8 mouse cellular contexts compared by ENCODE assay signal in genomic region chr7:19443344-19443743, GRCm38 (mm10). TPM values are rescaled to one million over a fixed set of nuclear protein-coding genes. Genes with fewer than 3 reads are reported as not detected.
DNase-seq lines count a peak whose midpoint lies in the region; ATAC-seq and TF ChIP-seq lines count a peak whose summit lies in the region.

No protein-coding gene starts in this region.

- TF ChIP-seq EP300 in lung, postnatal 0 days (IDR thresholded peaks at IDR 0.05): no peak

- no peaks in the 10 kb centered on the region for H3K9me3 ChIP-seq in forebrain, embryonic 13.5 days (replicated peaks)
- no peaks in the 10 kb centered on the region for H3K9me3 ChIP-seq in hindbrain, embryonic 11.5 days (ENCODE audit: control insufficient read depth, low read length)
- no peaks in the 10 kb centered on the region for H3K9me3 ChIP-seq in lung, postnatal 0 days (ENCODE audit: low read length)

- peak; percentile 63 for DNase-seq in ES-CJ7 (ENCODE audit: low read depth, low spot score)
- DNase-seq in c-Kit-positive CD71-positive TER-119-negative erythroid progenitor cells, embryonic 14.5 days (ENCODE audit: low read depth): peak; percentile 66
- DNase-seq in hindbrain, embryonic 11.5 days (ENCODE audit: low spot score): peak; percentile 90
- DNase-seq in layer of hippocampus, adult 2 months (ENCODE audit: low spot score in 2 of 2): peak; percentile 67 to 90
- peak; percentile 82 for DNase-seq in lung, postnatal 0 days (ENCODE audit: low spot score)
- peak; percentile 82 for DNase-seq in ovary, postnatal 10 days (ENCODE audit: low spot score)
- peak; percentile 73 for DNase-seq in thymus, postnatal 14 days

- no peak overlapping the region for H3K4me2 ChIP-seq in forebrain, embryonic 13.5 days
- H3K4me2 ChIP-seq in hindbrain, embryonic 11.5 days (replicated peaks; ENCODE audit: low read depth, low read length): no peak overlapping the region
- H3K4me2 ChIP-seq in lung, postnatal 0 days (replicated peaks; ENCODE audit: low read depth, low read length): no peak overlapping the region

- no peak overlapping the region for H3K9ac ChIP-seq in forebrain, embryonic 13.5 days
- no peak overlapping the region for H3K9ac ChIP-seq in hindbrain, embryonic 11.5 days (ENCODE audit: low read depth, low read length)
- H3K9ac ChIP-seq in lung, postnatal 0 days (replicated peaks; ENCODE audit: low read depth): no peak overlapping the region

- peak; percentile 96 for TF ChIP-seq CTCF in layer of hippocampus, adult 2 months (conservative IDR thresholded peaks at IDR 0.05)
- peak; percentile 95 for TF ChIP-seq CTCF in lung, postnatal 0 days (IDR thresholded peaks at IDR 0.05)

- no peak overlapping the region for H3K27ac ChIP-seq in forebrain, embryonic 13.5 days
- H3K27ac ChIP-seq in hindbrain, embryonic 11.5 days (ENCODE audit: low read depth, low read length): no peak overlapping the region
- H3K27ac ChIP-seq in layer of hippocampus, adult 2 months: no peak overlapping the region
- no peak overlapping the region for H3K27ac ChIP-seq in lung, postnatal 0 days (ENCODE audit: low read length)

- no peaks in the 10 kb centered on the region for H3K27me3 ChIP-seq in forebrain, embryonic 13.5 days
- no peaks in the 10 kb centered on the region for H3K27me3 ChIP-seq in hindbrain, embryonic 11.5 days (ENCODE audit: control insufficient read depth, insufficient read depth, low read length)
- H3K27me3 ChIP-seq in lung, postnatal 0 days (replicated peaks; ENCODE audit: insufficient read depth, low read length): no peaks in the 10 kb centered on the region

- 36% methylated on average over 3 of the region's 3 CpGs for WGBS in forebrain, embryonic 13.5 days
- 44% methylated on average over 3 of the region's 3 CpGs for WGBS in hindbrain, embryonic 11.5 days
- 38% methylated on average over 3 of the region's 3 CpGs for WGBS in lung, postnatal 0 days

- peaks cover 78% of the 10 kb centered on the region for H3K36me3 ChIP-seq in forebrain, embryonic 13.5 days (ENCODE audit: poor library complexity, severe bottlenecking)
- H3K36me3 ChIP-seq in hindbrain, embryonic 11.5 days (ENCODE audit: control insufficient read depth, insufficient read depth, low read length): peaks cover 12% of the 10 kb centered on the region
- peaks cover 6% of the 10 kb centered on the region for H3K36me3 ChIP-seq in lung, postnatal 0 days (ENCODE audit: insufficient read depth, low read length)

- H3K4me1 ChIP-seq in forebrain, embryonic 13.5 days: no peaks in the 10 kb centered on the region
- no peaks in the 10 kb centered on the region for H3K4me1 ChIP-seq in hindbrain, embryonic 11.5 days (replicated peaks; ENCODE audit: control insufficient read depth, insufficient read depth, low read length)
- no peaks in the 10 kb centered on the region for H3K4me1 ChIP-seq in lung, postnatal 0 days (ENCODE audit: insufficient read depth, low read depth, low read length)

- peak; percentile 49 for ATAC-seq in forebrain, embryonic 13.5 days
- ATAC-seq in hindbrain, embryonic 11.5 days (ENCODE audit: low FRiP score): peak; percentile 43; the same call in 1 of the 2 replicates
- ATAC-seq in lung, postnatal 0 days: peak; percentile 18

- no peak overlapping the region for H3K4me3 ChIP-seq in forebrain, embryonic 13.5 days
- no peak overlapping the region for H3K4me3 ChIP-seq in hindbrain, embryonic 11.5 days (ENCODE audit: low read depth, low read length)
- H3K4me3 ChIP-seq in layer of hippocampus, adult 2 months: no peak overlapping the region
- H3K4me3 ChIP-seq in lung, postnatal 0 days (ENCODE audit: low read depth, low read length): no peak overlapping the region

RNA-seq across cellular contexts. Expression of gene Mark4, which starts 15.3 kb away (rescaled TPM):
- 11.7 and 12.2 TPM in 2 replicates for polyA plus RNA-seq in forebrain, embryonic 13.5 days (2015; fragmentation: Nextera tagmentation; extraction: Ambion mirVana)
- polyA plus RNA-seq in hindbrain, embryonic 11.5 days (2014; fragmentation: Nextera tagmentation; extraction: Ambion mirVana): 11.5 and 13.3 TPM in 2 replicates
- total RNA-seq in layer of hippocampus, adult 2 months (2021): 10 to 100 TPM; 92.9 to 99.6 TPM
- 7.4 and 7.9 TPM in 2 replicates for polyA plus RNA-seq in lung, postnatal 0 days (2015; fragmentation: Nextera tagmentation; extraction: Ambion mirVana)

RNA-seq across cellular contexts. Expression of gene Exoc3l2, which starts 19.8 kb away (rescaled TPM):
- 0.13 and 0.29 TPM in 2 replicates for polyA plus RNA-seq in forebrain, embryonic 13.5 days (2015; fragmentation: Nextera tagmentation; extraction: Ambion mirVana)
- polyA plus RNA-seq in hindbrain, embryonic 11.5 days (2014; fragmentation: Nextera tagmentation; extraction: Ambion mirVana): 0.66 and 0.76 TPM in 2 replicates
- under 1 TPM; 0.10 to 0.38 TPM for total RNA-seq in layer of hippocampus, adult 2 months (2021)
- 1.1 and 1.4 TPM in 2 replicates for polyA plus RNA-seq in lung, postnatal 0 days (2015; fragmentation: Nextera tagmentation; extraction: Ambion mirVana)

RNA-seq across cellular contexts. Expression of gene Ckm, which starts 38.8 kb away (rescaled TPM):
- not detected in 2 replicates for polyA plus RNA-seq in forebrain, embryonic 13.5 days (2015; fragmentation: Nextera tagmentation; extraction: Ambion mirVana)
- 0.13 TPM in 1 of 2 replicates, not detected in the other for polyA plus RNA-seq in hindbrain, embryonic 11.5 days (2014; fragmentation: Nextera tagmentation; extraction: Ambion mirVana)
- total RNA-seq in layer of hippocampus, adult 2 months (2021): not detected
- 34.0 and 42.4 TPM in 2 replicates for polyA plus RNA-seq in lung, postnatal 0 days (2015; fragmentation: Nextera tagmentation; extraction: Ambion mirVana)

RNA-seq across cellular contexts. Expression of gene Klc3, which starts 39.4 kb away (rescaled TPM):
- polyA plus RNA-seq in forebrain, embryonic 13.5 days (2015; fragmentation: Nextera tagmentation; extraction: Ambion mirVana): 1.5 and 2.6 TPM in 2 replicates
- polyA plus RNA-seq in hindbrain, embryonic 11.5 days (2014; fragmentation: Nextera tagmentation; extraction: Ambion mirVana): 2.3 TPM in 2 replicates
- 1 to 10 TPM; 3.2 to 3.5 TPM for total RNA-seq in layer of hippocampus, adult 2 months (2021)
- polyA plus RNA-seq in lung, postnatal 0 days (2015; fragmentation: Nextera tagmentation; extraction: Ambion mirVana): 28.1 and 31.4 TPM in 2 replicates

Comparison
In these comparisons a context has a peak if more than half of its experiments do, and no peak if none do; other contexts are left out.
1. RNA of gene Ckm, which starts 38.8 kb away (polyA plus RNA-seq): 34.0 to 42.4 TPM in lung, postnatal 0 days; 0.13 TPM in hindbrain, embryonic 11.5 days and not detected in forebrain, embryonic 13.5 days; every median in the first group is over 10 times any median in the second.
2. Peak in every context shown above with its lines, with median percentiles within 50 percentile points of each other: DNase-seq and ATAC-seq.